Mouse (Mus musculus): ENCODE results near the gene Itgav.

- TF ChIP-seq POLR2A (IDR thresholded peaks at IDR 0.05; ENCODE audit: insufficient read depth, low read depth, low read length) (no peak), EP300 (IDR thresholded peaks at IDR 0.05; ENCODE audit: insufficient read depth, low read depth, low read length) (no peak), CTCF (IDR thresholded peaks at IDR 0.05) (no peak)
Measured at GRCm38 (mm10) chr2:83766058-83766457, 41.9 kb downstream of the Itgav start.

All from heart, adult 2 months (tissue).